Mouse (Mus musculus): ENCODE data around the gene 2210016L21Rik. TPM values are rescaled to one million over a fixed set of nuclear protein-coding genes. Genes with fewer than 3 reads are reported as not detected.

The 2210016L21Rik gene
- polyA plus RNA-seq, 1 experiment, result 16.6 TPM

DNA sequence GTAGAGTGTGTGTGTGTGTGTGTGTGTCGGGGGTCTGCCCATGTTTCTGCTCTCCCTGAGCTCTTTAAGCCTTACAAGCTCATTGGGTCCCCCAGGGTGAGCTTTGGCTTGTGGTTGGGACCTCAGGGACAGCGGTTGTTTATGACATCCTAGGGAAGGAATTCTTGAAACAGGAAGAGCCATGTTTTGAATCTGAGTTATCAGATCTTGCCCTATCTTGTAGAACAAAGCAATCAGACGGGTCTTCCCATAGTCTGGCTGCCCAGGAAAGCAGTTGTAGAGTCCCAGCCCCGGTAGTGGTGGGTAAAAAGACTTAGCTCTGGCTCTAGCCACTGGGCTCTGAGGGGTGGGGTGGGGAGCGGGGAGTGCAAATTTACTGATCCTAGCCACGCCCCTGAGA is 55.4 kb downstream of the 2210016L21Rik start:
- Histone ChIP-seq H3K27ac (ENCODE audit: insufficient read depth, low read length) (no peak overlapping the region), H3K4me1 (ENCODE audit: control insufficient read depth, insufficient read depth, low read length) (no peaks in the 10 kb centered on the region), H3K4me3 (ENCODE audit: insufficient read depth, low read length) (no peak overlapping the region)
- TF ChIP-seq CTCF (IDR thresholded peaks at IDR 0.05; ENCODE audit: borderline replicate concordance, insufficient read depth, low read length) (no peak), POLR2A (IDR thresholded peaks at IDR 0.05; ENCODE audit: low read depth, low read length) (no peak)

Other genes with a start within 250 kb of the 2210016L21Rik start
- gene Tchp, start 234.4 kb upstream of the 2210016L21Rik start, polyA plus RNA-seq (2011; ENCODE audit: insufficient read length, low read depth, missing spikeins), result 6.8 and 7.8 TPM in 2 replicates
- 85.8 and 104 TPM in 2 replicates for gene Ankrd13a, start 167.5 kb upstream of the 2210016L21Rik start, polyA plus RNA-seq (2011; ENCODE audit: insufficient read length, low read depth, missing spikeins)
- gene Git2, start 166.6 kb upstream of the 2210016L21Rik start, polyA plus RNA-seq (2011; ENCODE audit: insufficient read length, low read depth, missing spikeins), result 50.0 and 58.0 TPM in 2 replicates
- 24.2 and 31.2 TPM in 2 replicates for gene 1500011B03Rik, start 118.7 kb upstream of the 2210016L21Rik start, polyA plus RNA-seq (2011; ENCODE audit: insufficient read length, low read depth, missing spikeins)
- not detected in 2 replicates for gene 4930519G04Rik, start 88.5 kb upstream of the 2210016L21Rik start, polyA plus RNA-seq (2011; ENCODE audit: insufficient read length, low read depth, missing spikeins)
- gene Gm9936, start 83.5 kb upstream of the 2210016L21Rik start, polyA plus RNA-seq (2011; ENCODE audit: insufficient read length, low read depth, missing spikeins), result 0.23 TPM in 1 of 2 replicates, not detected in the other
- 19.7 and 32.2 TPM in 2 replicates for gene Oasl2, start 45.2 kb upstream of the 2210016L21Rik start, polyA plus RNA-seq (2011; ENCODE audit: insufficient read length, low read depth, missing spikeins)
- gene Oasl1, start 18.9 kb upstream of the 2210016L21Rik start, polyA plus RNA-seq (2011; ENCODE audit: insufficient read length, low read depth, missing spikeins), result 0.47 and 0.75 TPM in 2 replicates
- not detected in 2 replicates for gene Hnf1a, start 28.9 kb downstream of the 2210016L21Rik start, polyA plus RNA-seq (2011; ENCODE audit: insufficient read length, low read depth, missing spikeins)
- 72.7 and 85.3 TPM in 2 replicates for gene Sppl3, start 69.0 kb downstream of the 2210016L21Rik start, polyA plus RNA-seq (2011; ENCODE audit: insufficient read length, low read depth, missing spikeins)
- gene Gm10401, start 156.1 kb downstream of the 2210016L21Rik start, polyA plus RNA-seq (2011; ENCODE audit: insufficient read length, low read depth, missing spikeins), result not detected in 2 replicates
- gene Acads, start 177.2 kb downstream of the 2210016L21Rik start, polyA plus RNA-seq (2011; ENCODE audit: insufficient read length, low read depth, missing spikeins), result 23.8 and 27.9 TPM in 2 replicates
- gene Unc119b, start 192.8 kb downstream of the 2210016L21Rik start, polyA plus RNA-seq (2011; ENCODE audit: insufficient read length, low read depth, missing spikeins), result 18.6 and 19.8 TPM in 2 replicates
- 182 and 220 TPM in 2 replicates for gene Mlec, start 216.0 kb downstream of the 2210016L21Rik start, polyA plus RNA-seq (2011; ENCODE audit: insufficient read length, low read depth, missing spikeins)

Measured in embryonic fibroblast, embryonic 13.5 days (primary cell).